In the genomic region with DNA sequence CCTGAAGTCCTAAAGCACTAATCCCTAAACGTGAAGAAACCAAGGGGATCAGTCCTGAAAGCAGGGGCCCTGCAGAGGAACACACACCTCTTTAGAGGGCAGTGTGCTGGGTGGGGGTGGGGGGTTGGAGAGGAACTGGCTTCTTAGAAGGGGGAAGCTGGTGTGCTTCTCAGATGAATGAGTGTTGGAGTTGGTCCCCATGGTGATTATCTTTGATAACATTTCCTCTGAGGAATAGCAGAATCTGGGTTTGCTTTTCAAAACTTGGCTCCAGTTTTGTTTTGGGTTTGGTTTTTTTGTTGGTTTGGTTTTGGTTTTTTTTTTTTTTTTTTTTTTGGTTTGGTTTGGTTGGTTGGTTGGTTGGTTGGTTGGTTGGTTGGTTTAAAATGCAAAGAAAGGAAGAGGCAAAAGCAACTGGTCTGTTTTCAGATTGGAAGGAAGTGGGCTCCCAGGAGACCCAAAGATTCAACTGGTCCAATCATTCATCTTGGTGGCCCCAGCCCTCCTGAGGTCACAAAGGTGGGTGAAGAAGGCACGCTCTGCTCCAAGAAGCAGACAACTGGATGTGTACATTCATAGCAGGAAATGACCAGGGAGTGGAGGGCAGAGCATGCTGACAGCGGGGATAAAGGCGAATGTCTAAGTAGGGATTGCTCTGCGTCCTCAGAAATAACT, we compare ENCODE assay signal across 22 mouse cellular contexts. TPM values are rescaled to one million over a fixed set of nuclear protein-coding genes. Genes with fewer than 3 reads are reported as not detected.
DNase-seq lines count a peak whose midpoint lies in the region; ATAC-seq and TF ChIP-seq lines count a peak whose summit lies in the region.
"Had no signal": no experiment of that assay in that cellular context is flagged by ENCODE, and none has a peak within 500 bp of the region (broad histone marks: within the 10 kb centered on the region; RNA-seq: fewer than 3 reads in every experiment).

No protein-coding gene starts in this region.

- H3K4me3 ChIP-seq in liver, postnatal 0 days (ENCODE audit: low read depth, low read length): no peak overlapping the region
- H3K4me3 ChIP-seq in liver, embryonic 12.5 days: no peak overlapping the region
- no peak overlapping the region for H3K4me3 ChIP-seq in CH12.LX (replicated peaks in 1 of 3; ENCODE audit: low read depth in 2 of 3, low read length in 2 of 3, poor library complexity in 1 of 3)
- no peak overlapping the region for H3K4me3 ChIP-seq in hindbrain, embryonic 16.5 days (ENCODE audit: low read length)
- H3K4me3 ChIP-seq: erythroblast, embryonic 14.5 days; forebrain, embryonic 15.5 days; hindbrain, embryonic 13.5 days; limb, embryonic 15.5 days had no signal

- H3K9me3 ChIP-seq in liver, postnatal 0 days (ENCODE audit: low read length): no peaks in the 10 kb centered on the region
- H3K9me3 ChIP-seq in liver, embryonic 12.5 days (replicated peaks): no peaks in the 10 kb centered on the region
- no peaks in the 10 kb centered on the region for H3K9me3 ChIP-seq in CH12.LX (replicated peaks; ENCODE audit: low read length)
- H3K9me3 ChIP-seq in hindbrain, embryonic 16.5 days (ENCODE audit: control insufficient read depth, low read length): no peaks in the 10 kb centered on the region
- H3K9me3 ChIP-seq: forebrain, embryonic 15.5 days; hindbrain, embryonic 13.5 days; limb, embryonic 15.5 days had no signal

- H3K9ac ChIP-seq in liver, postnatal 0 days (replicated peaks): no peak overlapping the region
- no peak overlapping the region for H3K9ac ChIP-seq in liver, embryonic 12.5 days
- no peak overlapping the region for H3K9ac ChIP-seq in CH12.LX (ENCODE audit: insufficient read depth, low read depth)
- H3K9ac ChIP-seq in hindbrain, embryonic 16.5 days (ENCODE audit: low read depth, low read length): no peak overlapping the region
- H3K9ac ChIP-seq: forebrain, embryonic 15.5 days; hindbrain, embryonic 13.5 days; limb, embryonic 15.5 days had no signal

- no peak for TF ChIP-seq CTCF in liver, postnatal 0 days (IDR thresholded peaks at IDR 0.05; ENCODE audit: low read depth)
- TF ChIP-seq CTCF in CH12.LX (conservative IDR thresholded peaks at IDR 0.05 in 1 of 2, IDR thresholded peaks at IDR 0.05 in 1 of 2; ENCODE audit: low read depth in 2 of 2, low read length in 2 of 2): no peak

- DNase-seq in liver, postnatal 0 days: peak; percentile 16
- DNase-seq in 416B (ENCODE audit: low read depth) (peak; percentile 88), CH12.LX (ENCODE audit: extremely low read depth) (peak; percentile 66)
- peak; percentile 22 for DNase-seq in c-Kit-positive CD71-negative TER-119-negative erythroid progenitor cells, embryonic 14.5 days (ENCODE audit: low read depth)
- no peak for DNase-seq in layer of hippocampus, postnatal 25 days (ENCODE audit: extremely low spot score in 1 of 2, low spot score in 1 of 2)
- no peak for DNase-seq in testis, postnatal 14 days (ENCODE audit: low spot score)
- DNase-seq: adrenal gland, adult 2 months; cerebellum, adult 11 months; cerebellum, postnatal 14 days; heart, adult 18-20 months; kidney, postnatal 25 days; lung, adult 18-20 months; thymus, postnatal 4 days had no signal

- TF ChIP-seq EP300 in liver, postnatal 0 days (IDR thresholded peaks at IDR 0.05; ENCODE audit: low read depth): no peak
- no peak; the same call in 1 of the 2 replicates for TF ChIP-seq EP300 in CH12.LX (IDR thresholded peaks at IDR 0.05; ENCODE audit: low read length)

- no peaks in the 10 kb centered on the region for H3K79me2 ChIP-seq in CH12.LX (replicated peaks; ENCODE audit: control insufficient read depth, extremely low read depth, insufficient read depth, poor library complexity, severe bottlenecking)

- H3K4me2 ChIP-seq in liver, postnatal 0 days (ENCODE audit: low read depth, low read length): no peak overlapping the region
- H3K4me2 ChIP-seq in liver, embryonic 12.5 days: no peak overlapping the region
- peak overlapping the region; percentile 11; the same call in 1 of the 2 replicates for H3K4me2 ChIP-seq in CH12.LX (ENCODE audit: insufficient read depth, low read depth, poor library complexity, severe bottlenecking)
- no peak overlapping the region for H3K4me2 ChIP-seq in hindbrain, embryonic 16.5 days (ENCODE audit: low read length)
- H3K4me2 ChIP-seq: forebrain, embryonic 15.5 days; hindbrain, embryonic 13.5 days; limb, embryonic 15.5 days had no signal

- H3K36me3 ChIP-seq in liver, postnatal 0 days (replicated peaks; ENCODE audit: insufficient read depth, low read length): peaks cover 13% of the 10 kb centered on the region
- H3K36me3 ChIP-seq in liver, embryonic 12.5 days: peaks cover 33% of the 10 kb centered on the region
- peaks cover 23 to 34% of the 10 kb centered on the region in 2 experiments for H3K36me3 ChIP-seq in CH12.LX (replicated peaks in 1 of 2; ENCODE audit: control insufficient read depth in 1 of 2, insufficient read depth in 1 of 2, low read length in 1 of 2)
- peaks cover 26% of the 10 kb centered on the region for H3K36me3 ChIP-seq in hindbrain, embryonic 16.5 days (ENCODE audit: control insufficient read depth, insufficient read depth, low read length)

- H3K27ac ChIP-seq in liver, postnatal 0 days (ENCODE audit: low read depth): no peak overlapping the region
- H3K27ac ChIP-seq in liver, embryonic 12.5 days: no peak overlapping the region
- H3K27ac ChIP-seq in CH12.LX (ENCODE audit: insufficient read depth, low read depth): no peak overlapping the region
- no peak overlapping the region for H3K27ac ChIP-seq in hindbrain, embryonic 16.5 days (ENCODE audit: low read depth, low read length)
- H3K27ac ChIP-seq: forebrain, embryonic 15.5 days; hindbrain, embryonic 13.5 days; limb, embryonic 15.5 days had no signal

- H3K4me1 ChIP-seq in liver, postnatal 0 days (ENCODE audit: insufficient read depth): peaks cover 5% of the 10 kb centered on the region; the same call in 1 of the 2 replicates
- peaks cover 30% of the 10 kb centered on the region for H3K4me1 ChIP-seq in liver, embryonic 12.5 days
- H3K4me1 ChIP-seq in CH12.LX (ENCODE audit: control insufficient read depth in 1 of 2, insufficient read depth in 2 of 2): peaks cover 12 to 17% of the 10 kb centered on the region in 2 experiments
- no peaks in the 10 kb centered on the region for H3K4me1 ChIP-seq in hindbrain, embryonic 16.5 days (ENCODE audit: control insufficient read depth, insufficient read depth, low read depth, low read length)
- H3K4me1 ChIP-seq: forebrain, embryonic 15.5 days had no signal

- TF ChIP-seq POLR2A in CH12.LX (IDR thresholded peaks at IDR 0.05; ENCODE audit: low read depth, low read length): no peak

- dilution Hi-C loops in CH12.LX (cut with MboI; ENCODE audit: extremely low pct_ligation_motif_present, extremely low pct_unique_long_range_greater_than_20kb, low sequenced_read_pairs): no loop called here

- H3K27me3 ChIP-seq in liver, postnatal 0 days (ENCODE audit: insufficient read depth, low read length): peaks cover 3% of the 10 kb centered on the region; the same call in 1 of the 2 replicates
- H3K27me3 ChIP-seq in liver, embryonic 12.5 days (replicated peaks): peaks cover 13% of the 10 kb centered on the region
- peaks cover 5% of the 10 kb centered on the region for H3K27me3 ChIP-seq in CH12.LX (replicated peaks)
- H3K27me3 ChIP-seq in hindbrain, embryonic 16.5 days (replicated peaks; ENCODE audit: control insufficient read depth, insufficient read depth, low read length): peaks cover 7% of the 10 kb centered on the region

- 51% methylated on average over 5 of the region's 5 CpGs for WGBS in liver, postnatal 0 days (ENCODE audit: insufficient replicate concordance)
- WGBS in liver, embryonic 12.5 days (ENCODE audit: insufficient replicate concordance): 57% methylated on average over 5 of the region's 5 CpGs
- 66% methylated on average over 5 of the region's 5 CpGs for WGBS in hindbrain, embryonic 16.5 days

- ATAC-seq in liver, postnatal 0 days: no peak
- no peak for ATAC-seq in liver, embryonic 12.5 days
- ATAC-seq in hindbrain, embryonic 16.5 days: no peak
- ATAC-seq: forebrain, embryonic 15.5 days had no signal

- TF ChIP-seq RAD21 in CH12.LX (IDR thresholded peaks at IDR 0.05; ENCODE audit: low read depth, low read length): no peak

- in situ Hi-C loops in CH12.LX (cut with MboI; ENCODE audit: low pct_ligation_motif_present, low pct_unique_long_range_greater_than_20kb, low sequenced_read_pairs): no loop called here

RNA-seq across cellular contexts. Expression of gene Itgb4, which starts 5.6 kb away (rescaled TPM):
- polyA plus RNA-seq in liver, postnatal 0 days (2015; fragmentation: Nextera tagmentation; extraction: Ambion mirVana): 0.21 and 0.34 TPM in 2 replicates
- polyA plus RNA-seq in liver, embryonic 12.5 days (2016; fragmentation: Nextera tagmentation; extraction: Ambion mirVana): 0.31 and 0.44 TPM in 2 replicates
- total RNA-seq in CH12.LX (2012; rRNA removed): 3.4 and 6.3 TPM in 2 replicates
- total RNA-seq in CH12.LX (2014; rRNA removed): 0.09 and 0.42 TPM in 2 replicates
- 0.59 and 0.91 TPM in 2 replicates for polyA plus RNA-seq in CH12.LX (2012; ENCODE audit: insufficient read length, low read depth)
- 1 to 10 TPM; 5.2 to 6.5 TPM for total RNA-seq in layer of hippocampus, postnatal 25 days (2021)
- 1.8 and 2.1 TPM in 2 replicates for polyA plus RNA-seq in hindbrain, embryonic 16.5 days (2015; fragmentation: Nextera tagmentation; extraction: Ambion mirVana)

RNA-seq across cellular contexts. Expression of gene Recql5, which starts 35.6 kb away (rescaled TPM):
- 4.2 and 6.1 TPM in 2 replicates for polyA plus RNA-seq in liver, postnatal 0 days (2015; fragmentation: Nextera tagmentation; extraction: Ambion mirVana)
- polyA plus RNA-seq in liver, embryonic 12.5 days (2016; fragmentation: Nextera tagmentation; extraction: Ambion mirVana): 14.9 and 17.6 TPM in 2 replicates
- total RNA-seq in CH12.LX (2012; rRNA removed): 30.9 and 31.0 TPM in 2 replicates
- total RNA-seq in CH12.LX (2014; rRNA removed): 21.8 and 22.8 TPM in 2 replicates
- polyA plus RNA-seq in CH12.LX (2012; ENCODE audit: insufficient read length, low read depth): 38.9 and 43.3 TPM in 2 replicates
- 10 to 100 TPM; 25.7 to 28.4 TPM for total RNA-seq in layer of hippocampus, postnatal 25 days (2021)
- 20.2 and 21.3 TPM in 2 replicates for polyA plus RNA-seq in hindbrain, embryonic 16.5 days (2015; fragmentation: Nextera tagmentation; extraction: Ambion mirVana)

RNA-seq across cellular contexts. Expression of gene Sap30bp, which starts 35.8 kb away (rescaled TPM):
- polyA plus RNA-seq in liver, postnatal 0 days (2015; fragmentation: Nextera tagmentation; extraction: Ambion mirVana): 12.7 and 15.4 TPM in 2 replicates
- 23.1 and 24.5 TPM in 2 replicates for polyA plus RNA-seq in liver, embryonic 12.5 days (2016; fragmentation: Nextera tagmentation; extraction: Ambion mirVana)
- total RNA-seq in CH12.LX (2012; rRNA removed): 72.2 and 83.6 TPM in 2 replicates
- 256 and 275 TPM in 2 replicates for total RNA-seq in CH12.LX (2014; rRNA removed)
- 167 and 219 TPM in 2 replicates for polyA plus RNA-seq in CH12.LX (2012; ENCODE audit: insufficient read length, low read depth)
- total RNA-seq in layer of hippocampus, postnatal 25 days (2021): 10 to 100 TPM; 33.1 to 47.4 TPM
- 38.4 and 45.3 TPM in 2 replicates for polyA plus RNA-seq in hindbrain, embryonic 16.5 days (2015; fragmentation: Nextera tagmentation; extraction: Ambion mirVana)

RNA-seq across cellular contexts. Expression of gene Galk1, which starts 43.7 kb away (rescaled TPM):
- 317 and 319 TPM in 2 replicates for polyA plus RNA-seq in liver, postnatal 0 days (2015; fragmentation: Nextera tagmentation; extraction: Ambion mirVana)
- 187 and 200 TPM in 2 replicates for polyA plus RNA-seq in liver, embryonic 12.5 days (2016; fragmentation: Nextera tagmentation; extraction: Ambion mirVana)
- 340 and 413 TPM in 2 replicates for total RNA-seq in CH12.LX (2012; rRNA removed)
- 228 and 263 TPM in 2 replicates for total RNA-seq in CH12.LX (2014; rRNA removed)
- polyA plus RNA-seq in CH12.LX (2012; ENCODE audit: insufficient read length, low read depth): 293 and 300 TPM in 2 replicates
- total RNA-seq in layer of hippocampus, postnatal 25 days (2021): 10 to 100 TPM; 14.0 to 16.9 TPM
- polyA plus RNA-seq in hindbrain, embryonic 16.5 days (2015; fragmentation: Nextera tagmentation; extraction: Ambion mirVana): 76.0 and 76.2 TPM in 2 replicates

RNA-seq across cellular contexts. Expression of gene Smim6, which starts 57.1 kb away (rescaled TPM):
- 1.9 TPM in 2 replicates for polyA plus RNA-seq in liver, postnatal 0 days (2015; fragmentation: Nextera tagmentation; extraction: Ambion mirVana)
- polyA plus RNA-seq in liver, embryonic 12.5 days (2016; fragmentation: Nextera tagmentation; extraction: Ambion mirVana): 3.1 and 3.7 TPM in 2 replicates
- 0.21 and 0.29 TPM in 2 replicates for total RNA-seq in CH12.LX (2012; rRNA removed)
- total RNA-seq in CH12.LX (2014; rRNA removed): not detected in 2 replicates
- 0.56 and 0.59 TPM in 2 replicates for polyA plus RNA-seq in CH12.LX (2012; ENCODE audit: insufficient read length, low read depth)
- total RNA-seq in layer of hippocampus, postnatal 25 days (2021): not detected
- 0.49 and 0.58 TPM in 2 replicates for polyA plus RNA-seq in hindbrain, embryonic 16.5 days (2015; fragmentation: Nextera tagmentation; extraction: Ambion mirVana)
- total RNA-seq: adrenal gland, adult 2 months; heart, adult 18-20 months; layer of hippocampus, postnatal 10 days; left cerebral cortex, postnatal 25 days had no signal
- polyA plus RNA-seq: adrenal gland, adult 2 months; neural tube, embryonic 11.5 days had no signal

Comparison
In these comparisons a context has a peak if more than half of its experiments do, and no peak if none do; other contexts are left out.
1. DNase-seq: peak in liver, postnatal 0 days (single experiment), 416B (single experiment), CH12.LX (single experiment) and c-Kit-positive CD71-negative TER-119-negative erythroid progenitor cells, embryonic 14.5 days (single experiment); none in layer of hippocampus, postnatal 25 days (0 of 2) and testis, postnatal 14 days (single experiment).